Mouse (Mus musculus): ENCODE measurements around the gene Daam1. TPM values are rescaled to one million over a fixed set of nuclear protein-coding genes. Genes with fewer than 3 reads are reported as not detected.
A peak's percentile ranks its signal among the peaks of the same experiment; 100 is the strongest.

Gene Daam1
- polyA plus RNA-seq, 1 experiment, result 15.2 TPM

DNA sequence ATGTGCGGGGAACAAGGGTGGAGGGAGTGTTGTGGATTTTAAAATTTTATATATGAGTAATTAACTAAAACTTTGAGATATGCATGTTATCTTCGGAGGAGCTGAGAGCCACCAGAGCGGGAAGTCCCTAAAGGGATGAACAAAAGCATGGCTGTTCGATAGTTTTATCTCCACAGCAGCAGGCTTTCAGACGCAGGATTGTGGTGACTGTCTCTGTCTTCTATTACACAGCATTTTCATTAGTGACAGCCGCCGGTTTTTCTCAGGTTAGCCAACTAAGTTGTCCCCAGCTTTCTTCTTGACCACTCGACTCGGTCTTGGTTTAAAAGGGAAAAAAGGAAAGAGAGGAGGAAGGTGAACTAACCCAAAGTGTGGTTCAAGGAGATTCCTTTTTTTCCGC is 739 bp upstream of the Daam1 start:
- Histone ChIP-seq H3K4me3 (replicated peaks; ENCODE audit: extremely low read depth, low read depth, low read length) (no peak overlapping the region), H3K4me1 (ENCODE audit: control insufficient read depth, insufficient read depth, low read length) (peaks cover 22% of the 10 kb centered on the region)
- TF ChIP-seq POLR2A (IDR thresholded peaks at IDR 0.05; ENCODE audit: borderline replicate concordance, extremely low read depth, low read depth, low read length) (no peak), CTCF (IDR thresholded peaks at IDR 0.05; ENCODE audit: insufficient read depth, low read length) (no peak)
- WGBS, result 14% methylated on average over 10 of the region's 10 CpGs
- DNase-seq, result no peak

DNA sequence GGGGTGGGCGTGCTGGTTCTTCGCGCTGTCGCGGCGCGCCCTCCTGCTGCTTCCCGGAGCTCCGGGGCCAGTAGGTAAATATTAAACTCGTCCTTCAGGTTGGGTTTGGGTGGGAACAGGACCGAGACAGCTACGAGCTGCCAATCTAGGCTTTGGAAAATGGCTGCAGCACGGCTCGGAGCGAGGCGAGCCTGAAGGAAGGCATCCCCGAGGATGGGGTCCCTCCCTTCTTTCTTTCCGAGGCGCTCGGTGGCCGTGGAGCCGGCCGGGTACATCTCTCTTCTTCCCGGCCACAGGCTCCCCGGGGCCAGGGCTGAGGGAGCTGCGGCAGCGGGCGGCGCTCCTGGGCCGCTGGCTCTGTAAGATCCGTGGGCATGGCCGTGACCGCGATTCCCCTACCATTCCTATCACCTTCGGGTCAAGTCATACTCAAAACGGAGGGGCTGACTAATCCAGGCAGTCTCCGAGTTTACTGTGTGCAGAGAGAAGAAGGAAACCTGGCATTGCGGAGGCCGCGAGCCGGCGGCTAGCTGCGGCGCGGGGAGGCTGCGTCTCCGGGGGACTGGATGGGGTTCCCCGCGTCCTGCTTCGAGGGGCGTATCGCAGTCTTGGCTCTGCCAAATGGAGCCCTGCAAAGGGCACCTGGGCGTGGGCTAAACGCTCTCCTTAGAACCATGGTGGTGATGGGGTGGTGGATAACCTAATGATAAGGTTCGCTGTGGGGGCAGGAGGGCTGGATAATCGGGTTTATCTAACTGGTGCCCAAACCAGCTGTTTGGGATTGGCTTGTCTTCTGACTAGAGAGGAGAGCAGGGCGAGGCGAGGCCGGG is 595 bp downstream of the Daam1 start:
- no peak for TF ChIP-seq POLR2A (IDR thresholded peaks at IDR 0.05; ENCODE audit: borderline replicate concordance, extremely low read depth, low read depth, low read length)
- TF ChIP-seq CTCF (IDR thresholded peaks at IDR 0.05; ENCODE audit: insufficient read depth, low read length), result no peak
- Histone ChIP-seq H3K4me1 (ENCODE audit: control insufficient read depth, insufficient read depth, low read length) (peaks cover 28% of the 10 kb centered on the region), H3K4me3 (replicated peaks; ENCODE audit: extremely low read depth, low read depth, low read length) (peak overlapping the region; percentile 95)
- under 1% methylated on average over 59 of the region's 59 CpGs for WGBS
- DNase-seq, result no peak

DNA sequence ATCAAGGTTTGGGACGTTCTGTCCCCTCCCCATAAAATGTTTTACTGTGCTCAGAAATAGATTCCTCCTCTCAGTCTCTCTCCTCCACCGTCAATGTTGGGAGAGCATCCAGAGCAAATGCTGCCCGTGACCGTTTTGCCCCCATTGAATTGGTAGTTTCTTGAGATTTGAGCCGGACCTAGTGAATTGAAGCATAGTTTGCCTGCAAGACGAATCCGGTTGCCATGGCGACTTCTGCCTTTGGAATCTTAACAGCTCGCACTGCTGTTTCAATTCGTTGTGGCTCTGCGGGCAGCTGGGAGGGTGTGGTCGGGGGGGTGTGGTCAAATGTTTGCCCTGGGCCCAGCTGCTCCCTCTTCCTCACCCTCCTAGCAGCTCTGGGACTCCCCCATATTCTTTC is 1.3 kb downstream of the Daam1 start:
- DNase-seq, result peak; percentile 59
- Histone ChIP-seq H3K4me1 (ENCODE audit: control insufficient read depth, insufficient read depth, low read length) (peaks cover 36% of the 10 kb centered on the region), H3K4me3 (replicated peaks; ENCODE audit: extremely low read depth, low read depth, low read length) (peak overlapping the region; percentile 95)
- WGBS, result under 1% methylated on average over 12 of the region's 12 CpGs
- TF ChIP-seq CTCF (IDR thresholded peaks at IDR 0.05; ENCODE audit: insufficient read depth, low read length) (no peak), POLR2A (IDR thresholded peaks at IDR 0.05; ENCODE audit: borderline replicate concordance, extremely low read depth, low read depth, low read length) (no peak)

DNA sequence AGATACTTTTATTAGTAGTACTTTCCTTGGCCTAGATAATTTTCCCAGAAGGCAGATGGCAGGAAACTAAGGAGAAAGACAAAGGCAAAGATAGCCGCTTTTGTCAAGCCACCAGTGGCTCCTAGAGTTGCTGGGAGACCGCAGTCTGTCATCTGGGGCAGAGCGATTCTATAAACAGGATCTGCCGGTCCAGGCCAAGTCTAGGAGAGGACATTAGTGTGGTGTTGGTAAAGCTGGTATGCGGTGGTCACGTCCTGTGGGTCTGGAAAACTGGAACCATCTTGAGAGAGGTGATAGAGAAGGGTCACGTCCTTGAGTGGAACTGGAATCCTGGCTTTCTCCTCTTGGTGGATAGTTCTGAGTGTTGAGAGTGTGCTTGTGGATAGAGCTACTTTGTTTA is 3.2 kb downstream of the Daam1 start:
- no peak for DNase-seq
- WGBS, result 24% methylated on average over 7 of the region's 7 CpGs
- H3K4me1 ChIP-seq (ENCODE audit: control insufficient read depth, insufficient read depth, low read length), result peaks cover 48% of the 10 kb centered on the region
- TF ChIP-seq POLR2A (IDR thresholded peaks at IDR 0.05; ENCODE audit: borderline replicate concordance, extremely low read depth, low read depth, low read length), result no peak
- no peak for TF ChIP-seq CTCF (IDR thresholded peaks at IDR 0.05; ENCODE audit: insufficient read depth, low read length)
- H3K4me3 ChIP-seq (replicated peaks; ENCODE audit: extremely low read depth, low read depth, low read length), result no peak overlapping the region

DNA sequence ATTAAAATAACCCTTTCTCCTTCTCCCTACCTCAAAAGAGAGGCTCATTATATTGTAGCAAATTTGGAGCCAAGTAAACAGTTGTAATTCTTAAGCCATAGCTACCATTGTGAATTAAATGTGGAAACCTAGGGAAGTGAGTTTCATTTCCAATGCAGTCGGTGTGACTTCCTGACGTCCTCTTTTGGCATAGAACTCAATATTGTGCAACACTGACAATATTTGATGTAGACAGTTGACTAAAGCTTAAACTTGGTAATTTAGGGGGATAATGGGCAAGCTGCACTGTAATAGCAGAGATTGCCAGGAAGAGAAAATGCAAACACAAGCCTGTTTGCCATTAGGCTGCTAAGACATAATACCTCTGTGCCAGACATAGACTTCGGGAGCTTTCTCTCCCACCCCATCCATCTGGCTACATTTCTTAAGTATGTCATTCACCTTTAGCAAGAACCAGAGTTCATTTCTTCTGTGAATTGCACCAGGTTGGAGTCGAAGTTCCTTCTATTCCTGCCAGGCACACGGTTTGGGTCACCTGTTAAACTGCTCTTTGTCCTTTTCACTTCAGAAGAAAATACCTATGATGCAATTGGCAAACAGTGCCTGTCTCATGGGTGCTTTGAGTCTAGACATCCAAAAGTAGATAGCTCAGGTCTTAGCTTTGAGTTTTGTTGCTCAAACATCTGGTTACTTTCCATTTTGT is 5.2 kb downstream of the Daam1 start:
- WGBS, result 34% methylated on average over 5 of the region's 5 CpGs
- TF ChIP-seq POLR2A (IDR thresholded peaks at IDR 0.05; ENCODE audit: borderline replicate concordance, extremely low read depth, low read depth, low read length), result no peak
- TF ChIP-seq CTCF (IDR thresholded peaks at IDR 0.05; ENCODE audit: insufficient read depth, low read length), result no peak
- Histone ChIP-seq H3K4me1 (ENCODE audit: control insufficient read depth, insufficient read depth, low read length) (peaks cover 63% of the 10 kb centered on the region), H3K4me3 (replicated peaks; ENCODE audit: extremely low read depth, low read depth, low read length) (no peak overlapping the region)
- DNase-seq, result no peak

DNA sequence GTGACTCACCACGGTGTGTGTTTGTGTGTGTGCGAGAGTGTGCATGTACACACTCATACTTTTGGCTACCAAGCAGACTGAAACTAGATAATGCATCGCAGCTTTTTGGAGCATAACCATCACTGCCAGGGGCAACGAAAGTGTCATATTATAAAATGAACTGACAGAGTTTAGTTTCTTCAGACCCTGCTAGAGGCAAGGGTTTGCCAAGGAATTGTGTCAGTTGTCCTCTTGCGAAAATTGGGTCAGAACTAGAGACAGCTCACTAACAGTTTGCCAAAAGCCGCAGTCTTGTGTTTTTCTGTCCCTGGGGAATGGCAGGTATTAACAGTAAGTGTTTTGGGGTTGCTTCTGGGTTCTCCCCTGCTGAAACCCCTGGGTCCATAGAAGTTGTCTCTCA is 5.9 kb downstream of the Daam1 start:
- no peak for DNase-seq
- no peak overlapping the region for H3K4me3 ChIP-seq (replicated peaks; ENCODE audit: extremely low read depth, low read depth, low read length)
- H3K4me1 ChIP-seq (ENCODE audit: control insufficient read depth, insufficient read depth, low read length), result peaks cover 68% of the 10 kb centered on the region

DNA sequence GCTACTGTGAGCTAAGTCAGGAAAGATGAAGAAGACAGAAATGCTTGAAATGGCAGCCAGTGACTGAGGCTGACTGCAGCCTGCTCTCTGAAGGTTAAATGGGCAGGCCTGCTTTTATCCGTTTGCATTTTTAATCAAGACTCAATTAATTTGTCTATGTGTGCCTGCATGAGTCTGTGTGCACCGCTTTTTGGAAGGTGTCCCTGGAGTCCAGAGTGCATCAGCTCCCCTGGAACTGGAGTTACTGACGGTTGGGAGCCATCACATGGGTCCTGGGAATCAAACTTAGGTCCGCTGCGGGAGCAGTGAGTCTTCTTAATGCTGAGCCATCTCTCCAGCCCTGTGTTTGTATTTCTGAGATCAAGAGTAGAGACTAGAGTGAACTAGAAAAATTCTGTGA is 6.7 kb downstream of the Daam1 start:
- H3K4me3 ChIP-seq (replicated peaks; ENCODE audit: extremely low read depth, low read depth, low read length), result no peak overlapping the region
- H3K4me1 ChIP-seq (ENCODE audit: control insufficient read depth, insufficient read depth, low read length), result peaks cover 70% of the 10 kb centered on the region
- no peak for DNase-seq
- 72% methylated on average over 5 of the region's 5 CpGs for WGBS
- TF ChIP-seq CTCF (IDR thresholded peaks at IDR 0.05; ENCODE audit: insufficient read depth, low read length), result no peak
- no peak for TF ChIP-seq POLR2A (IDR thresholded peaks at IDR 0.05; ENCODE audit: borderline replicate concordance, extremely low read depth, low read depth, low read length)

More for the DNA sequence above, 5.9 kb downstream of the Daam1 start:
- WGBS, result 65% methylated on average over 6 of the region's 6 CpGs
- TF ChIP-seq CTCF (IDR thresholded peaks at IDR 0.05; ENCODE audit: insufficient read depth, low read length), result no peak
- TF ChIP-seq POLR2A (IDR thresholded peaks at IDR 0.05; ENCODE audit: borderline replicate concordance, extremely low read depth, low read depth, low read length), result no peak

DNA sequence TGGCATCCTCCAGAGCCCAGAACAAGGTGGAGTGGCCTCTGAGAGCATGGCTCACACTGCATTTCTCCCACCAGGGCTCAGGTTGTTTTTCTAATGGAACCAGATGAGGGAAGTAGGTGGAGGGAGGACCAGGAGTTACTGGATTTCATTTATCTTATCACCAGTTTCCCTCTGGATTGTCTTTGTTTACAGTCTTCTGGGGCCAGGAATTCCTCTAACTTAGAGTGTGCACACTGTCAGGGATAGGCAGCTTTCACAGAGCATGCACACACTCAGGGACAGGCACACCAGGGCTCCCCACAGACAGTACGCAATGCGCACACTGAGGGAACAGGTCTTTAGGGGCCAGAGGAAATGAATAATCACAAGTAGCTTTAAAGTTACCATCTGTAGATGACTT is 7.4 kb downstream of the Daam1 start:
- H3K4me1 ChIP-seq (ENCODE audit: control insufficient read depth, insufficient read depth, low read length), result peaks cover 72% of the 10 kb centered on the region

DNA sequence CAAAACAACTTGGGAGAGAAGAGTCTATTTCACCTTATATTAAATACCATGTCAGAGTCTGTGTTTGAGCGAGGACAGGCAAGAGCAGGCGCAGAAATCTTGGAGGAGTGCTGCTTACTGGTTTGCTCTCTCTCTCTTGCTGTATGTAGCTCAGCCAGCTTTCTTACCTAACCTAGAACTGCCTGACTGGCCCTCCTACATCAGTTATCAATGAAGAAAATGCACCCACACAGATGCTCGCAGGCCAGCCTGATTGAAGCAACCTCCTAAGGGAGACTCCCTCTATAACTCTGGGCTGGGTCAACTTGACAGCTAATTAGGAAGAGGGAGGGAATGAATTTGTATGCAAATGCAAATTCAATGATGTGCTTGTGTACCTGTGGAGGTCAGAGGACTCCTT is 8.8 kb downstream of the Daam1 start:
- TF ChIP-seq POLR2A (IDR thresholded peaks at IDR 0.05; ENCODE audit: borderline replicate concordance, extremely low read depth, low read depth, low read length), result no peak
- TF ChIP-seq CTCF (IDR thresholded peaks at IDR 0.05; ENCODE audit: insufficient read depth, low read length), result no peak
- H3K4me3 ChIP-seq (replicated peaks; ENCODE audit: extremely low read depth, low read depth, low read length), result no peak overlapping the region
- no peak for DNase-seq
- H3K4me1 ChIP-seq (ENCODE audit: control insufficient read depth, insufficient read depth, low read length), result peaks cover 63% of the 10 kb centered on the region
- WGBS, result 83% methylated on average over 3 of the region's 3 CpGs

More for the DNA sequence above, 7.4 kb downstream of the Daam1 start:
- no peak for DNase-seq
- no peak overlapping the region for H3K4me3 ChIP-seq (replicated peaks; ENCODE audit: extremely low read depth, low read depth, low read length)
- 45% methylated on average over 2 of the region's 2 CpGs for WGBS
- no peak for TF ChIP-seq CTCF (IDR thresholded peaks at IDR 0.05; ENCODE audit: insufficient read depth, low read length)
- no peak for TF ChIP-seq POLR2A (IDR thresholded peaks at IDR 0.05; ENCODE audit: borderline replicate concordance, extremely low read depth, low read depth, low read length)
